Mouse (Mus musculus) urinary bladder, postnatal 10 days (tissue): Measurements from ENCODE around the gene Unc13d.

Experiments used
- DNase-seq: peaks from one replicate; pipeline ENCODE4 v3.0.0; 2022; ENCODE audit warnings: low spot score

The Unc13d gene

DNA sequence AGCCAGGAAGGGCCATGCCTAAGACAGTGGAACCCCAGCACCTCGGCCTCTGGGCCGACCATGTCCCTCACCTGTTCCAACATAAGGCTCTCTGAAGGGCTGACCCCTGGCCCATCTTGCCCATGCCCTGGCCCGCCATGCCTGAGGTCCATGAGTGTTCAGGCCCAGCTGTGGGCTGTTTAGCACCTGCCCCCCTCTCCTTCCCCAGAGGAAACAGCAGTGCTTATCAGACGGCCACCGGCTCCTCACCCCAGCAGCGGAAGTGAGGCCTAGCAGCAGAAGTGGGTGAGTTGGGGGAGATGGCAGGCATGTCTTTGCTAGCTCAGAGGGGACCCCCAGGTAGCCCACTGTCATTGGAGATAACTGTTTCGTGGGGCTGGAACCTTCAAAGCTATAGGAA, 925 bp downstream of the Unc13d start:
- DNase-seq = no peak

DNA sequence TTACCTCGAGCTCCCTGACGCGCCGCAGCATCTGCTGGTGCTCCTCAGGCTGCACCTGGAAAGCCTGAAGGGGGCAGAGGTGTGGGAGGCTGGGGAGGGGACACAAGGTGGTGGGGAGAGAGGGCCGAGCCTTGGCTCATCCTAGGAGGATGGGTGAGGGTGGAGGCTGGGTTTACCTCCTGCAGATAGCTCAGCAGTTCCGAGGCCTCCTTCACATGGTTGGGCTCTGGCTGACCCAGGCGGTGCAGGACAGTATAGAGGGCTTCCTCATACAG, 1.6 kb downstream of the Unc13d start:
- no peak for DNase-seq

DNA sequence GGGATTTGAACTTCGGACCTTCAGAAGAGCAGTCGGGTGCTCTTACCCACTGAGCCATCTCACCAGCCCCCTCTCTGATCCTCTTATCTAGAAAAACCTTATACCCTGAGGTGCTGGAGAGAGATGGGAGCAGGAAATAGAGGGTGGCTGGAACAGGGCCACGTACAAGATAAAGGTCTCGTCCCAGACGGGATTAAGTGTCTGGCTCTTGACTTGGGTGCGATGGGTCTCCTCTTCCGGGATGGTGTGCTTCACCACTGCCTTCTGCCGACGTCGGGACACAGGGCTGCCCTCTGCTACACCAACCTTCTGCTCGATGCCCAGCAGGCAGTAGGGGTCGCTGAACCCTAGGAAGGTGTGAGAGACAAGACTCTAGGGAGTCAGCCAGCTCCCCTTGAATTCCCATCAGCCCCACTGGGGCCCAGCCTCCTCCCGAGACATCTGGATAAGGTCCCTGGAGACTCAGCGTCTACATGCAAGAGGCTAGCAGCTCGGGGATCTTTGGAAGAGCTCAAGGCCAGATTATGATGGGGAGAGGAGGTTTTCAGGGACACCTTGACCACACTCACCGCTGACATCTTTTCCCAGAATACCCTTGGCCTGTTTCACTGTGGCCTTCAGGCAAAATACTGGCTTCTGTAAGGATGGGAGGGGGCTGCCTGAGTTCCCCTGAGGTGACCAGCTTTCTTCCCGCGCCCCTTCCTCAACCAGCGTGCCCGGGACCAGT, 2.1 kb downstream of the Unc13d start:
- DNase-seq = no peak

- no peak for DNase-seq
Measured at GRCm38 (mm10) chr11:116074436-116074991, 3.2 kb downstream of the Unc13d start.

- no peak for DNase-seq
Measured at GRCm38 (mm10) chr11:116072608-116073007, 5.2 kb downstream of the Unc13d start.

DNA sequence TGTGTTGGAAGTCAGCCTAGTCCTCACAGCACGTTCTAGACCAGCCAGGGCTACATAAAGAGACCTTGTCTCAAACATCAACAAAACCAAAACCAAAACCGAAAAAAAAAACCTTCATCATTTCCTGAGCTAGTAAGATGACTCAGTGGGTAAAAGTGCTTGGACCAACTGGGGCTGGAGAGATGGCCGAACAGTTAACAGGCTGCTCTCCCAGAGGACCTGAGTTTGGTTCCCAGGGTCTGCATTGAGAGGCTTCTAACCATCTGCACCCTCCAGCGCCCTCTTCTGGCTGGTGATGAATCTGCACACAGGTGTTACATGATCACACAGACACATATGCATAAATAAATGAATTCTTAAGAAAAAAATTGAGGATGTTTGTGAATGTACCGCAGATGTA, 6.3 kb downstream of the Unc13d start:
- no peak for DNase-seq

- DNase-seq = no peak
Measured at GRCm38 (mm10) chr11:116065345-116065744, 12.4 kb downstream of the Unc13d start.

- no peak for DNase-seq
Measured at GRCm38 (mm10) chr11:116064187-116064867, 13.4 kb downstream of the Unc13d start.

- DNase-seq = no peak
Measured at GRCm38 (mm10) chr11:116063562-116063961, 14.2 kb downstream of the Unc13d start.

- no peak for DNase-seq
Measured at GRCm38 (mm10) chr11:116062521-116062920, 15.2 kb downstream of the Unc13d start.

DNA sequence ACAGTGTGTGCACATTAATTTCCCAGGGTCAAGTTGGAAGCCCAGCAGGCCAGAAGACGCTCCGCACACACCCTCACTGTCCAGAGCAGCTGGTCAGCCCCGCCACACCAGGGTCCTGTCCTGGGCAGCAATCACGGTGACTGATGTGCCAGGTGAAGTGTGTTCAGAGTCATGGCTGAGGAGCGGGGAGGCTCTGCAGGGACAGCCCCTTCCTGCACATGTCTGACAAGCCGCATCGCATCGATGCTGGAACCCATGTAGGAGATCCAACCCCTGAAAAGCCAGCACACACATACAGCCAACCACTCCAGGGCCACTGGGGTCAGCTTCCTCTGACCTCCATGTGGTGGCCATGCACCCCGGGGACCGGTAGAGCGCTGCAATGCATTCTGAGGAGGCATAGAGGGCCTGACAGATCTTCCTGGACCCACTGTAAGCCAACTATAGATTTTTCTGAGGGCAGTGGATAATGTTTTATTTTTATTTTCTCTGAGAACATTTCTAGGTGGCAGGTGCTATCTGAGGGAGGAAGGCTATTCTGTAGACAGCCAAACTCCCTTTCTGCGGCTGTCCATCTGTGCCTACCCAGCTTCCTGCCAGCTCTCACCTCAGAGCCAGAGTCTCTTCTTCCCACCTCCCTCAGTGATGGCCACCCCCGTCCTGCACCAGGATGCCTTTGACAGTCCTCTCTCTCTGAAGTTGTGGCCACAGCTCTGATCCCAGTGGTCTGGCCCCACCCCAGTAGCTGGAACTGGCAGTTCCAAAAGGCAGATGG, 15.9 kb downstream of the Unc13d start:
- DNase-seq = no peak

GRCm38 (mm10) chr11:116060596-116060995, 17.2 kb downstream of the Unc13d start:
- no peak for DNase-seq

GRCm38 (mm10) chr11:116059691-116060025, 18.1 kb downstream of the Unc13d start:
- no peak for DNase-seq

DNA sequence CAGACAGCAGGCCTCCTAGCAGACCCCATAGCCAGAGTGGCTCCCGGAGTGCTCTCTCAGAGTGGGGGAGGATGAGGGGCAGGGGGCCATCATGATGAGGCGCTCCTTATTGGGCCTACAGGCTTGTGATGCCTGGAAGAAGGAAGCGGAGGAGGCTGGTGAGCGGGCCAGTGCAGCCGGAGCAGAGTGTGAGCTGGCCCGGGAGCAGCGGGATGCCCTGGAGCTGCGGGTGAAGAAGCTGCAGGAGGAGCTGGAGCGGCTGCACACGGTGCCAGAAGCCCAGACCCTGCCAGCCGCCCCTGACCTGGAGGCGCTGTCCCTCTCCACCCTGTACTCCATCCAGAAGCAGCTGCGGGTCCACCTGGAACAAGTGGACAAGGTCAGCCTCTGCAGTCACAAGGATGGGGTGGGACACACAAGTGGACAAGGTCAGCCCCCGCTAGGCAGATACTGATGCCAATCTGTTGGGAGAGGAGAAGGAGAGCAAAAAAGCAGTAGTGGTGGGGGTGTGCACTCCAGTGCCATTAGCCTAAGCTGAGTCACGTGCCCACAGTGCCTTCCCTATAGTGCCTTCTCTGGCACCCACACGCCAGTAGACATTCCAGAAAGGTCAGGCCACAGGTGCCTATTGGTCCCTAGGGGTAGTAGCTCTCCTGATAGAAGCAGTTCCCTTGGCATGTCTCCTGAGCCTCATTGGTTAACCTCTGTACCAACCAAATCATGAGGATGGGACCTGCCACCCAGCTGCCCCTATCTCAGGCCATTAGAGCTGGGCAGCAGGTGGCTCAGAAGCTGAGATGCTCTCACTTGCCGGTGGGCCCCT, 18.7 kb downstream of the Unc13d start:
- DNase-seq = no peak

DNA sequence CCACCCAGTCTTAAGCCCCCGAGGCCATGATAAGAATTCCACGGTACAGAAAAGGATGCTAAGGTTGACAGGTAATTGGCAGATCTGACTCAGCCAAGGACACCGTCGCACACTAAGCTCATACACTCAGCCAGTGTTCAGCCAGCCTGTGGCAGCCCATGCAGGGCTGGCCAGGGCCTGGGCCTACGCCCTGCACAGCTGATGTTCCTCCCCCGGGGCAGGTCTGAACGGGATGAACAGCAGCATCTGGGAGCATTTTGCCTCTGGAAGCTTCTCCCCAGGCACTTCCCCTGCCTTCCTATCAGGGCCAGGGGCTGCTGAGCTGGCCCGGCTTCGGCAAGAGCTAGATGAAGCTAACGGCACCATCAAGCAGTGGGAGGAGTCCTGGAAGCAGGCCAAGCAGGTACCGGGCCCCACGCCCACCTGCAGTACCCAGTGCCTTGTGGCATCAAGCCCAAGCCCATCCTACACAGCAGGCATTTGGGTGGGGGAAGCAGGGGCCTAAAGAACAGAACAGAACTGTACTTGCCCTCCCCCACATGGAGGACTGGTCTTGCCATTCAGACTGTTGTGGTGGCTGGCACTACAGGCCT, 19.6 kb downstream of the Unc13d start:
- DNase-seq = no peak

GRCm38 (mm10) chr11:116057237-116057881, 20.4 kb downstream of the Unc13d start:
- no peak for DNase-seq

GRCm38 (mm10) chr11:116055873-116056272, 21.9 kb downstream of the Unc13d start:
- no peak for DNase-seq

GRCm38 (mm10) chr11:116053510-116054229, 24.1 kb downstream of the Unc13d start:
- no peak for DNase-seq

DNA sequence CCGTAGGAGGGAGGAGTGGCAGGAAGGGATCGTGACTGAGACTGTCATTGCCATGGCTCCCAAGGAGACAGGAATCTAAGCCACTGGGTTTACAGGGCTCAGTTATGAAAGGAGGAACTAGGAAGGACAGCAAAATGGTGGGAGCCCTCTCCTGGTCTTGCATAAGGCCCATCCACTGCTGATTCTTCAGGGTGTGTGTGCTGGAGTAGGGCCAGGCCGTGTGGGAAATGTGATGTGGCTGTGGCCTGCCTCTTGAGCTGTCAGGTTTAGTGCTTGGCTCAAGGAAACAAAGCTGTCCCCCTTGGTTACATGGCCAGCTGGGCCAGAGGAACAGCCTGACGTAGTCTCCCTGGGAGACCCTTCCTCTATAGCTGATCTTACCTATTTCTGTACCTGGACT, 27.6 kb downstream of the Unc13d start:
- DNase-seq = no peak

GRCm38 (mm10) chr11:116049610-116050009, 28.2 kb downstream of the Unc13d start:
- no peak for DNase-seq

GRCm38 (mm10) chr11:116045173-116045572, 32.6 kb downstream of the Unc13d start:
- no peak for DNase-seq
